Mouse (Mus musculus) myocyte (in vitro differentiated cells): ENCODE results near the gene Kcna1. TPM values are rescaled to one million over a fixed set of nuclear protein-coding genes. Genes with fewer than 3 reads are reported as not detected.

Experiments used
- H3K27me3 ChIP-seq: one replicate; pipeline ENCODE4 v1.6.1; 2011; ENCODE audit not compliant: control insufficient read depth, insufficient read depth, insufficient read length
- H3K36me3 ChIP-seq: one replicate; pipeline ENCODE4 v1.6.1; 2011; ENCODE audit not compliant: control insufficient read depth, insufficient read depth
- H3K4me2 ChIP-seq: one replicate; pipeline ENCODE4 v1.6.1; 2011; ENCODE audit warnings: low read depth, control low read depth
- H3K4me3 ChIP-seq: one replicate; pipeline ENCODE4 v1.5.1; 2011; ENCODE audit warnings: mild to moderate bottlenecking, control low read depth, moderate library complexity
- H3K79me2 ChIP-seq: one replicate; pipeline ENCODE4 v1.6.1; 2011; ENCODE audit not compliant: control insufficient read depth, insufficient read depth
- H3ac ChIP-seq: one replicate; pipeline ENCODE4 v1.6.1; 2011; ENCODE audit not compliant: control insufficient read depth, insufficient read length
- CEBPB ChIP-seq: IDR thresholded peaks from 2 replicates; pipeline ENCODE4 v1.6.1; 2011; ENCODE audit warnings: mild to moderate bottlenecking, moderate library complexity; ENCODE audit not compliant: poor library complexity, insufficient read depth, severe bottlenecking
- E2F4 ChIP-seq: IDR thresholded peaks from one replicate; pipeline ENCODE4 v1.6.1; 2011; ENCODE audit warnings: mild to moderate bottlenecking, control low read depth, moderate library complexity; ENCODE audit not compliant: insufficient read depth
- MAX ChIP-seq: IDR thresholded peaks from one replicate; pipeline ENCODE4 v1.6.1; 2011; ENCODE audit warnings: low read depth, mild to moderate bottlenecking, control low read depth
- MYOD1 ChIP-seq, 3 experiments: IDR thresholded peaks; one replicate each; pipeline ENCODE4 v1.6.1; 2011; ENCODE audit warnings: control low read depth in 2 of 3, low read depth in 2 of 3, mild to moderate bottlenecking in 2 of 3, moderate library complexity in 1 of 3; ENCODE audit not compliant: insufficient read length in 2 of 3, control insufficient read depth in 1 of 3
- MYOG ChIP-seq, 3 experiments: IDR thresholded peaks; one replicate each; pipeline ENCODE4 v1.6.1; 2011; ENCODE audit warnings: control low read depth in 2 of 3, low read depth in 2 of 3, mild to moderate bottlenecking in 2 of 3; ENCODE audit not compliant: insufficient read length in 2 of 3, control insufficient read depth in 1 of 3, insufficient read depth in 1 of 3
- POLR2A ChIP-seq: IDR thresholded peaks from one replicate; pipeline ENCODE4 v1.6.1; 2011; ENCODE audit warnings: low read depth, mild to moderate bottlenecking, control low read depth, moderate library complexity; ENCODE audit not compliant: insufficient read length
- POLR2AphosphoS2 ChIP-seq: IDR thresholded peaks from one replicate; pipeline ENCODE4 v1.6.1; 2011; ENCODE audit warnings: low read depth, control low read depth; ENCODE audit not compliant: insufficient read length
- REST ChIP-seq: IDR thresholded peaks from one replicate; pipeline ENCODE4 v1.6.1; 2011; ENCODE audit warnings: mild to moderate bottlenecking, control low read depth, moderate library complexity; ENCODE audit not compliant: insufficient read depth, insufficient read length
- SRF ChIP-seq: IDR thresholded peaks from one replicate; pipeline ENCODE4 v1.6.1; 2011; ENCODE audit warnings: low read depth; ENCODE audit not compliant: control insufficient read depth, insufficient read length
- TCF12 ChIP-seq: IDR thresholded peaks from one replicate; pipeline ENCODE4 v1.6.1; 2011; ENCODE audit warnings: mild to moderate bottlenecking, control low read depth; ENCODE audit not compliant: poor library complexity, insufficient read depth, severe bottlenecking
- TCF3 ChIP-seq: IDR thresholded peaks from one replicate; pipeline ENCODE4 v1.6.1; 2011; ENCODE audit warnings: low read depth, control low read depth; ENCODE audit not compliant: insufficient read length
- USF1 ChIP-seq: IDR thresholded peaks from one replicate; pipeline ENCODE4 v1.6.1; 2011; ENCODE audit warnings: low read depth, mild to moderate bottlenecking, control low read depth, moderate library complexity
- polyA plus RNA-seq: library from polyadenylated mRNA; unstranded; fragments of >200 nt; fragmentation: generic; extraction: Trizol; gene quantifications from one replicate; pipeline ENCODE4 v1.2.1, GENCODE M21; 2012; ENCODE audit warnings: missing spikeins

Kcna1 gene
- polyA plus RNA-seq, 1 experiment, result not detected

DNA sequence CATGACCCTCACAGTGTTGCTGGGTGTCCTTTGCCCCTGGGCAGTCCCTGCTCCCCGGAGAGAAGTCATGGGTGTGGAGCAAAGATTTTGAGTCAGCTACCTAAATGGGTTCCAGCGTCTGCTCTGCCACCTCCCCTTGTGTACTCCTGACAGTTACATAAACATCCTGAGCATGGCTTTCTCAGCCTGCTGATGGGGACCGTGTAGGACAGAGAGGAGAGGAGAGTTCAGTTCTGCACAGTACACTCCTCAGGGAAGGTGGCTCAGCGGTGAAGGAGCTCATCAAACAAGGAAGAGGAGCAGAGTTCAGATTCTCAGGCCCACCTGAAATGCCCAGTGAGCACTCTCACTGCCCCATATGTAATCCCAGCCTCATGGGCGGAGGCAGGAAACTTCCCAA is 51.1 kb downstream of the Kcna1 start:
- Histone ChIP-seq H3ac (no peak overlapping the region), H3K79me2 (no peaks in the 10 kb centered on the region), H3K4me2 (no peak overlapping the region), H3K27me3 (peaks cover 7% of the 10 kb centered on the region), H3K4me3 (no peak overlapping the region), H3K36me3 (no peaks in the 10 kb centered on the region)
- TF ChIP-seq TCF12, result no peak
- TF ChIP-seq E2F4, result no peak
- no peak for TF ChIP-seq USF1
- no peak for TF ChIP-seq MYOD1 (IDR thresholded peaks at IDR 0.05; ENCODE audit: control insufficient read depth in 1 of 3, insufficient read length in 2 of 3, low read depth in 2 of 3)
- no peak for TF ChIP-seq POLR2A
- no peak for TF ChIP-seq CEBPB
- TF ChIP-seq SRF, result no peak

- H3K27me3 ChIP-seq, result peaks cover 7% of the 10 kb centered on the region
- H3K36me3 ChIP-seq, result no peaks in the 10 kb centered on the region
- no peaks in the 10 kb centered on the region for H3K79me2 ChIP-seq
- no peak overlapping the region for H3K4me3 ChIP-seq
- H3ac ChIP-seq, result no peak overlapping the region
- no peak for TF ChIP-seq TCF3
- TF ChIP-seq POLR2AphosphoS2, result no peak
- no peak for TF ChIP-seq MAX
- TF ChIP-seq MYOG (IDR thresholded peaks at IDR 0.05; ENCODE audit: control insufficient read depth in 1 of 3, insufficient read depth in 1 of 3, insufficient read length in 2 of 3, low read depth in 2 of 3), result no peak
- H3K4me2 ChIP-seq, result no peak overlapping the region
These were observed 51.8 kb downstream of the Kcna1 start for GRCm38 (mm10) chr6:126594365-126594764.

DNA sequence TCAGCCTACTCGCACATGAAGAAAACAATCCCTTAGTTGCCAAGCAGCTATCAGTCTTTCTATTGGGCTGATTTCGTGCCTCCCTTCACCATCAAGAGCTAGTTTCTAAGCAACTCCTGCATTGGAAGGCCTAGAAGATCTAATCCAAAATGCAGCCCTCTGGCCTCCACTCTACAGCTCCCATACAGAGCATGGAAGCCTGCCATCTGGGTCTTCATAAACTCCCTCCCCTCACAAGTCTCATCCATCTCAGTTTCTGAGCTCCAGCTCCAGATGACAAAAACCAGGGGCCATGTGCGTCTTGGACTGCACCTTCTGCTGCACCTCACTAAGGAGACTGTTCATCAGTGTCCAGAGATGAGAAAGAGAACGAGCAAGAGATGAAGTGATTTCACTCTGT is 52.8 kb downstream of the Kcna1 start:
- no peak overlapping the region for H3K4me2 ChIP-seq
- no peak overlapping the region for H3ac ChIP-seq
- TF ChIP-seq TCF3 (no peak), USF1 (no peak), SRF (no peak), TCF12 (no peak), POLR2A (no peak), MYOG (IDR thresholded peaks at IDR 0.05; ENCODE audit: control insufficient read depth in 1 of 3, insufficient read depth in 1 of 3, insufficient read length in 2 of 3, low read depth in 2 of 3) (no peak), POLR2AphosphoS2 (no peak), MYOD1 (IDR thresholded peaks at IDR 0.05; ENCODE audit: control insufficient read depth in 1 of 3, insufficient read length in 2 of 3, low read depth in 2 of 3) (no peak), CEBPB (no peak), MAX (no peak), E2F4 (no peak), REST (no peak)
- H3K36me3 ChIP-seq, result no peaks in the 10 kb centered on the region
- H3K27me3 ChIP-seq, result peaks cover 7% of the 10 kb centered on the region
- no peaks in the 10 kb centered on the region for H3K79me2 ChIP-seq
- no peak overlapping the region for H3K4me3 ChIP-seq

Other genes starting within 250 kb of the Kcna1 start
- gene Kcna5, start 111.0 kb downstream of the Kcna1 start, polyA plus RNA-seq, result not detected
- not detected for gene Kcna6, start 94.3 kb upstream of the Kcna1 start, polyA plus RNA-seq
- gene Ndufa9, start 202.8 kb upstream of the Kcna1 start, polyA plus RNA-seq, result 193 TPM
- gene Akap3, start 206.7 kb upstream of the Kcna1 start, polyA plus RNA-seq, result 0.02 TPM